Mouse (Mus musculus): ENCODE measurements around the gene Anxa6. TPM values are rescaled to one million over a fixed set of nuclear protein-coding genes. Genes with fewer than 3 reads are reported as not detected.
A peak's percentile ranks its signal among the peaks of the same experiment; 100 is the strongest.

Gene Anxa6
- polyA plus RNA-seq, 1 experiment from 2014 or later, result 38.3 TPM

DNA sequence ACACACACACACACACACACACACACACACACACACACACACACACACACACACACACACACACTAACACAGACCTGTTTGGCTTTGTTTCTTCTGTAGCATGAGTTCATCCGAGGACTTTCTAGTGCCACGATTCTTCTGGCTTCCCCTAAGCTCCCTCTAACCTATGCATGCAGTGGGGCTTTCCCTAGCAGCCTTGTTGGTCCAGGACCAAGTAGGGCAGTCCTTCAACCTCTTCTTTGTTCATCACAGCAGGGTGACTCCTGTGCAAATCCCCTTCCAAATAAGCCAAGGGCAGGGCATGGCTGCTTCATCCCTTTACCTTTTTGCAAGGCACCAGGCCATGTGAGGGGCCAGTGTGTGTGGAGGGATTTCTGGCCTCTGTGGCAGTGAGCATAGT, 34.5 kb downstream of the Anxa6 start:
- H3K9ac ChIP-seq (replicated peaks; ENCODE audit: low read length), result no peak overlapping the region
- H3K27me3 ChIP-seq (ENCODE audit: control insufficient read depth, insufficient read depth, low read length), result no peaks in the 10 kb centered on the region; the same call in 1 of the 2 replicates
- no peaks in the 10 kb centered on the region for H3K36me3 ChIP-seq (ENCODE audit: control insufficient read depth, insufficient read depth, low read length)
- H3K4me2 ChIP-seq (ENCODE audit: low read length), result no peak overlapping the region
- no peaks in the 10 kb centered on the region for H3K4me1 ChIP-seq (ENCODE audit: control insufficient read depth, insufficient read depth, low read length)
- WGBS, result 58% methylated on average over 2 of the region's 2 CpGs
- no peak overlapping the region for H3K4me3 ChIP-seq (replicated peaks; ENCODE audit: low read depth, low read length)
- no peak overlapping the region for H3K27ac ChIP-seq (replicated peaks; ENCODE audit: low read depth, low read length)
- DNase-seq, result no peak
- ATAC-seq (ENCODE audit: low FRiP score, low TSS enrichment), result no peak
- H3K9me3 ChIP-seq (ENCODE audit: control insufficient read depth, low read length), result no peaks in the 10 kb centered on the region; the same call in 1 of the 2 replicates

DNA sequence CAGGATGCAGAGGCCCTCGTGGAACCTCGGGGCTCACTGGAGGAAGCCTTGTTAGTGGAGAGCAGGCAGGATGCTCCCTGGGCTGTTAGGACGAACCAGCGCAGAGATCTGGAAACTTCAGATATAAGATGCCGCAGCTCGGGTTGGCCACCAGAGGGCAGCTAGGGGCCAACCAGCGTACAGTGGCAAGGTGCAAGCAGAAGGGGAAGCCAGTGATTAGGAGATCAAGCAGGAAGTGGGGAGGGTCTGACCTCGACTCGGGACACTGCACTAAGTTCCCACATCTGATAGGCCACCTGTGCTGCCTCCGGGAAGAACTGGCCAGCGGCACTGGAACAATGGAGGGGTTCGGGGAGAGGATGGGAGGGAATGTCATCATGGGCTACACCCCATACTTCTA, 35.0 kb downstream of the Anxa6 start:
- H3K27ac ChIP-seq (replicated peaks; ENCODE audit: low read depth, low read length), result no peak overlapping the region
- no peak overlapping the region for H3K4me2 ChIP-seq (ENCODE audit: low read length)
- no peaks in the 10 kb centered on the region; the same call in 1 of the 2 replicates for H3K27me3 ChIP-seq (ENCODE audit: control insufficient read depth, insufficient read depth, low read length)
- no peaks in the 10 kb centered on the region; the same call in 1 of the 2 replicates for H3K9me3 ChIP-seq (ENCODE audit: control insufficient read depth, low read length)
- no peak overlapping the region for H3K4me3 ChIP-seq (replicated peaks; ENCODE audit: low read depth, low read length)
- DNase-seq (peak; percentile 87), ATAC-seq (ENCODE audit: low FRiP score, low TSS enrichment) (peak; percentile 34; the same call in 1 of the 2 replicates)
- no peaks in the 10 kb centered on the region for H3K4me1 ChIP-seq (ENCODE audit: control insufficient read depth, insufficient read depth, low read length)
- WGBS, result under 1% methylated on average over 12 of the region's 12 CpGs
- H3K36me3 ChIP-seq (ENCODE audit: control insufficient read depth, insufficient read depth, low read length), result no peaks in the 10 kb centered on the region
- H3K9ac ChIP-seq (replicated peaks; ENCODE audit: low read length), result no peak overlapping the region

DNA sequence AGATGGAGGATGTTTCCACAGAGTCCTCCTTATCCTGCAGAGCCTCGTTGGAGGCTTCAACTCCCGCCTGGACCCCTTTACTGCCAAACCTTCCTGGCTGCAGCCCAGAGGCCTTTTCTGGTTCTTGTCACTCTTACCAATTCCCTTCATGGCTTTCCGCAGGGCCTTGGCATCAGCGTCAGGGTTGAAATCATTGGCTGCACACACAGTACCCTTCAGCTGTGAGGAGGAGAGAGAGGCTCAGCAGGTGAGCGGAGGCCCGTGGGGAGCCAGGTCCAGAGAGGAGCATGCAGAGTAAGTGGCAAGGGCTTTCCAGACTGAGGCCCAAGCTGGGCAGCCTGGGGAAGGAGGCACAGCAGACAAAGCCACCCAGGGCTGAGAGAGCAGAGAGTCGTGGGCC, 37.1 kb downstream of the Anxa6 start:
- Histone ChIP-seq H3K4me1 (ENCODE audit: control insufficient read depth, insufficient read depth, low read length) (no peaks in the 10 kb centered on the region), H3K4me2 (ENCODE audit: low read length) (no peak overlapping the region), H3K27ac (replicated peaks; ENCODE audit: low read depth, low read length) (no peak overlapping the region), H3K27me3 (ENCODE audit: control insufficient read depth, insufficient read depth, low read length) (no peaks in the 10 kb centered on the region; the same call in 1 of the 2 replicates), H3K4me3 (replicated peaks; ENCODE audit: low read depth, low read length) (no peak overlapping the region), H3K9me3 (ENCODE audit: control insufficient read depth, low read length) (no peaks in the 10 kb centered on the region; the same call in 1 of the 2 replicates), H3K36me3 (ENCODE audit: control insufficient read depth, insufficient read depth, low read length) (no peaks in the 10 kb centered on the region), H3K9ac (replicated peaks; ENCODE audit: low read length) (no peak overlapping the region)
- ATAC-seq (ENCODE audit: low FRiP score, low TSS enrichment) (no peak), DNase-seq (no peak)
- WGBS, result 67% methylated on average over 7 of the region's 7 CpGs

DNA sequence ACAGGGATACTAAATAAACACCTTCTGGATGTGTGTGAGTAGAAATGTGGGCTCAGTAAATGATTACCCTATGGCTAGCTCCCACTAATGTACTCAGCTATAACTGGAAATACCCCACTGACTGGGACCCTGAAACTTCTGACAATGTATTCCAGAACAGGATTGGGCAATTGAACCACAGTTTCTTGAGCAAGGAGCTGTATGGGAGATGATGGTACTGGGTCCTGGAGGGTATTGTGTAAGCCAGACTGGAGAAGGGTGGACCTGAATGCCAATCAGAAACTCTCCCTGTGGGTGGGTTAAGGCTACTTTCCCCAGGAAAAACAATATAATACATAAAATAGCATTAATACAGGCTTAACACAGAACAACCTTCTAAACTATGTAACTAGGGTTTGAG, 43.3 kb downstream of the Anxa6 start:
- no peaks in the 10 kb centered on the region for H3K27me3 ChIP-seq (ENCODE audit: control insufficient read depth, insufficient read depth, low read length)
- no peak overlapping the region for H3K27ac ChIP-seq (replicated peaks; ENCODE audit: low read depth, low read length)
- H3K9me3 ChIP-seq (ENCODE audit: control insufficient read depth, low read length), result no peaks in the 10 kb centered on the region
- DNase-seq (no peak), ATAC-seq (ENCODE audit: low FRiP score, low TSS enrichment) (no peak)
- H3K4me2 ChIP-seq (ENCODE audit: low read length), result no peak overlapping the region
- no peaks in the 10 kb centered on the region for H3K36me3 ChIP-seq (ENCODE audit: control insufficient read depth, insufficient read depth, low read length)
- no peak overlapping the region for H3K4me3 ChIP-seq (replicated peaks; ENCODE audit: low read depth, low read length)
- no peaks in the 10 kb centered on the region for H3K4me1 ChIP-seq (ENCODE audit: control insufficient read depth, insufficient read depth, low read length)
- no peak overlapping the region for H3K9ac ChIP-seq (replicated peaks; ENCODE audit: low read length)

DNA sequence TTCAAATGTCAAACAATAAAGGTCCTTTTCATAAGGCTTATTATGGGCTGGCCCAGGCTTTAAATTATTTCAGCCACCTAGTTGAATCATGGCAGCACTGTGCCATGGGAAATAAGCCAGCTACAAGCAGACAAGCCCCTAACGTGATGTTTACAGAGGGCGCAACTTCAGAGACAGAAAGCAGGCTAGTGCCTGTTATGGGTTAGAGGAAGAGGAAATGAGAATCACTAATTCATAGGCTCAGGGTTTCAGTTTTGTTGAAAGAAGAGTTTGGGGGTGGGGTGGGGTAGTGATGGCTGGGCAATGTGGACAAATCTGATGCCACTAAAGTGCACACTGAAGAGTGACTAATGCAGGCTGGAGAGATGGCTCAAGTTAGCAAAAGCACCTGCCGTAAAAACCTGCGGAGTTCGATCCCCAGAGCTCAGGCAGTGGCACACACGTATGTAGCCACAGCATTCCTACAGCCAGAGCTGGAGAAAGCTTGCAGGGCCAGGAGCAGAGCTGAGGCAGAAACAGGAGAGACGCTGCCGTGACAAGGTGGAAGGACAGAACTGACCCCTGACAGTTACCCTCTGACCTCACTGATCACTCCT, 44.4 kb downstream of the Anxa6 start:
- no peaks in the 10 kb centered on the region for H3K4me1 ChIP-seq (ENCODE audit: control insufficient read depth, insufficient read depth, low read length)
- H3K9ac ChIP-seq (replicated peaks; ENCODE audit: low read length), result no peak overlapping the region
- ATAC-seq (ENCODE audit: low FRiP score, low TSS enrichment), result no peak
- no peak overlapping the region for H3K4me2 ChIP-seq (ENCODE audit: low read length)
- no peaks in the 10 kb centered on the region for H3K27me3 ChIP-seq (ENCODE audit: control insufficient read depth, insufficient read depth, low read length)
- WGBS, result 78% methylated on average over 8 of the region's 8 CpGs
- no peaks in the 10 kb centered on the region for H3K9me3 ChIP-seq (ENCODE audit: control insufficient read depth, low read length)
- H3K4me3 ChIP-seq (replicated peaks; ENCODE audit: low read depth, low read length), result no peak overlapping the region
- H3K36me3 ChIP-seq (ENCODE audit: control insufficient read depth, insufficient read depth, low read length), result no peaks in the 10 kb centered on the region
- H3K27ac ChIP-seq (replicated peaks; ENCODE audit: low read depth, low read length), result no peak overlapping the region
- DNase-seq, result no peak

DNA sequence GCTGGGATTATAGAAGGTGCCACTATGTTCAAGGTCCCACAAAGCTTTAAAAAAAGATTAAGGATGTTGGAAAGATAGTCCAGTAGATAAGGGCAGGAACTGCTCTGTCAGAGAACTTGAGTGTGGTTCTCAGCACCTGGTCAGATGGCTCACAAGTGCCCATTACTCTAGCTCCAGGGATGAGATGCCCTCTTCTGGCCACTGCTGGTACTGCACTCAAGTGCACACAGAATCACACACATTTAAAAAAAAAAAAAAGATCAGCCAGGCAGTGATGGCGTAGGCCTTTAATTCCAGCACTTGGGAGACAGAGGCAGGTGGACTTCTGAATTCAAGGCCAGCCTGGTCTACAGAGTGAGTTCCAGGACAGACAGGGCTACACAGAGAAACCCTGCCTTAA, 45.3 kb downstream of the Anxa6 start:
- DNase-seq, result peak; percentile 15

DNA sequence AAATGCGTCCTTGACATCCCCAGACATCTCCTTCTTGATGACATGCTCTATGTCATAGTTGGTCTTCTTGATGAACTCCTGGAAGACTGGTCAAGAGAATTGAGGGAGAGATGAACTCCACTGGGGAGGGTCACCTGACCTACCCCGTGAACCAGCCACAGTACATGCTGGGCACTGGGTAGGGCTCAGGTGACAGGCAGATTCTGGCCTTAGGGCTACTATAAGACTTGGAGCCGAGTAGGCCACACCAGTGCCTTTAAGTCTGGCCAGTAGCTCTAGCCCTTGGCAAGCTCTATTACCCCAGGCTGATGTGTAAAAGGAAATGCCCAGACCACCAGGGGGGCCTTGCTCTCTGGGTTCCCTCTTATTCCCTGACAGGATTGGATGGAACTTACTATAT, 48.2 kb downstream of the Anxa6 start:
- Histone ChIP-seq H3K4me2 (ENCODE audit: low read length) (no peak overlapping the region), H3K9ac (replicated peaks; ENCODE audit: low read length) (no peak overlapping the region; the same call in 1 of the 2 replicates), H3K27me3 (ENCODE audit: control insufficient read depth, insufficient read depth, low read length) (no peaks in the 10 kb centered on the region), H3K9me3 (ENCODE audit: control insufficient read depth, low read length) (no peaks in the 10 kb centered on the region), H3K27ac (replicated peaks; ENCODE audit: low read depth, low read length) (no peak overlapping the region), H3K36me3 (ENCODE audit: control insufficient read depth, insufficient read depth, low read length) (no peaks in the 10 kb centered on the region), H3K4me1 (ENCODE audit: control insufficient read depth, insufficient read depth, low read length) (no peaks in the 10 kb centered on the region), H3K4me3 (replicated peaks; ENCODE audit: low read depth, low read length) (no peak overlapping the region)
- DNase-seq, result no peak
- ATAC-seq (ENCODE audit: low FRiP score, low TSS enrichment), result no peak
- 80% methylated on average over 3 of the region's 3 CpGs for WGBS

More for the DNA sequence above, 45.3 kb downstream of the Anxa6 start:
- no peaks in the 10 kb centered on the region for H3K27me3 ChIP-seq (ENCODE audit: control insufficient read depth, insufficient read depth, low read length)
- H3K27ac ChIP-seq (replicated peaks; ENCODE audit: low read depth, low read length), result no peak overlapping the region
- H3K4me1 ChIP-seq (ENCODE audit: control insufficient read depth, insufficient read depth, low read length), result no peaks in the 10 kb centered on the region
- no peaks in the 10 kb centered on the region for H3K36me3 ChIP-seq (ENCODE audit: control insufficient read depth, insufficient read depth, low read length)
- ATAC-seq (ENCODE audit: low FRiP score, low TSS enrichment), result no peak
- no peak overlapping the region for H3K4me2 ChIP-seq (ENCODE audit: low read length)
- 87% methylated on average over 1 of the region's 1 CpGs for WGBS
- no peak overlapping the region for H3K9ac ChIP-seq (replicated peaks; ENCODE audit: low read length)
- H3K4me3 ChIP-seq (replicated peaks; ENCODE audit: low read depth, low read length), result no peak overlapping the region
- H3K9me3 ChIP-seq (ENCODE audit: control insufficient read depth, low read length), result no peaks in the 10 kb centered on the region

DNA sequence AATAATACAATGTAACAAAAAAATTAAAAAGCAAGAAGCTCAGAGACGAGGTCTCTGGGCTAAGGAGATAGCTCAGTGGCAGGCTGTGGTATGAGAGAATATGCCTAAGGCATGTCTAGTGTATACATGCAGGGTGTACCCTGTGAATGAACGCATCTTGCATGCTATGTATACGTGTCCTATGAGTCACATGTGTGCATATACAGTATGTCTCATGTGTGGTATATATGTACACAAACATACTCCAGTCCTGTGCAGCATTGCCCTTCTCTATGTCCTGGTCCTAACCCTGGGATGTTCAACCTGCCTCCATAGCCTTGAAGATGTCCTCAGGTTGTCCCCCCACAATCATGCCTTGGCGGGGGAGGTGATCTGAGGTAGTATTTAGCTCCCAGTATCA, 48.7 kb downstream of the Anxa6 start:
- WGBS, result 55% methylated on average over 4 of the region's 4 CpGs
- Histone ChIP-seq H3K36me3 (ENCODE audit: control insufficient read depth, insufficient read depth, low read length) (no peaks in the 10 kb centered on the region), H3K4me3 (replicated peaks; ENCODE audit: low read depth, low read length) (no peak overlapping the region), H3K4me2 (ENCODE audit: low read length) (no peak overlapping the region), H3K27ac (replicated peaks; ENCODE audit: low read depth, low read length) (no peak overlapping the region), H3K27me3 (ENCODE audit: control insufficient read depth, insufficient read depth, low read length) (no peaks in the 10 kb centered on the region), H3K4me1 (ENCODE audit: control insufficient read depth, insufficient read depth, low read length) (no peaks in the 10 kb centered on the region), H3K9me3 (ENCODE audit: control insufficient read depth, low read length) (no peaks in the 10 kb centered on the region), H3K9ac (replicated peaks; ENCODE audit: low read length) (no peak overlapping the region; the same call in 1 of the 2 replicates)
- no peak for DNase-seq
- no peak for ATAC-seq (ENCODE audit: low FRiP score, low TSS enrichment)

DNA sequence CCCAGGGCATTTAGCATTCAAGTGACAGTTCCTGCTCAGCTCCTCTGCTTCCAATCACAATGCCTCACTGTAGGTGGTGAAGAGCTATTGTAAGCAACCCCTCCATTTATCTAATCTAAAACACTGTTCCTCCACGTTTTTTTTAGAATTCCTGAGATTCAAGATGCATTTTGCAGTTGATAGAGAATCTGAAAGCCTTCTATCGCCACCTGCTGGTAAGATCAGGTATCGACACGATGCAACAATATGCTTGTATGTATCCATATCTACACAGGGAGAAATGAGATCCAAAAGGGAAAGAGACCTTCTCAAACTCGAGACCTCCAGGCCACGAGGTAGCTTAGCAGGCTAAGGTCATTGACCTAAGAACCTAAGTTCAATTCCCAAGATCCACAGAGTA, 49.2 kb downstream of the Anxa6 start:
- Histone ChIP-seq H3K4me3 (replicated peaks; ENCODE audit: low read depth, low read length) (no peak overlapping the region), H3K27me3 (ENCODE audit: control insufficient read depth, insufficient read depth, low read length) (no peaks in the 10 kb centered on the region), H3K4me2 (ENCODE audit: low read length) (no peak overlapping the region), H3K36me3 (ENCODE audit: control insufficient read depth, insufficient read depth, low read length) (no peaks in the 10 kb centered on the region), H3K9me3 (ENCODE audit: control insufficient read depth, low read length) (no peaks in the 10 kb centered on the region), H3K4me1 (ENCODE audit: control insufficient read depth, insufficient read depth, low read length) (no peaks in the 10 kb centered on the region), H3K27ac (replicated peaks; ENCODE audit: low read depth, low read length) (no peak overlapping the region), H3K9ac (replicated peaks; ENCODE audit: low read length) (no peak overlapping the region)
- DNase-seq, result peak; percentile 95
- ATAC-seq (ENCODE audit: low FRiP score, low TSS enrichment), result no peak
- 4% methylated on average over 6 of the region's 6 CpGs for WGBS
